Mouse (Mus musculus) midbrain, embryonic 10.5 days (tissue): ENCODE measurements around the gene C330007P06Rik. TPM values are rescaled to one million over a fixed set of nuclear protein-coding genes. Genes with fewer than 3 reads are reported as not detected.
A peak's percentile ranks its signal among the peaks of the same experiment; 100 is the strongest.
"Not testable (repeated sequence)": the region's sequence is repeated elsewhere in the genome, so short reads cannot be mapped to it uniquely, and the experiment has no call there.

Experiments
- DNase-seq: peaks from one replicate; pipeline ENCODE4 v3.0.0-alpha.2; 2017; ENCODE audit warnings: low spot score
- H3K27ac ChIP-seq: fragments of 300-500 bp; sonication (generic); replicated peaks from 2 replicates; pipeline ENCODE4 v1.5.1; 2016; ENCODE audit warnings: mild to moderate bottlenecking
- H3K27me3 ChIP-seq: fragments of 300-500 bp; sonication (generic); 2 replicates; pipeline ENCODE4 v1.6.1; 2016; ENCODE audit warnings: low read depth, mild to moderate bottlenecking; ENCODE audit not compliant: poor library complexity, severe bottlenecking
- H3K36me3 ChIP-seq: fragments of 300-500 bp; sonication (generic); 2 replicates; pipeline ENCODE4 v1.6.1; 2016; ENCODE audit warnings: mild to moderate bottlenecking, moderate library complexity
- H3K4me1 ChIP-seq: fragments of 300-500 bp; sonication (generic); 2 replicates; pipeline ENCODE4 v1.6.1; 2016
- H3K4me3 ChIP-seq: fragments of 300-500 bp; sonication (generic); 2 replicates; pipeline ENCODE4 v1.5.1; 2016; ENCODE audit warnings: mild to moderate bottlenecking, moderate library complexity
- H3K9me3 ChIP-seq: fragments of 300-500 bp; sonication (generic); replicated peaks from 2 replicates; pipeline ENCODE4 v1.6.1; 2016; ENCODE audit warnings: mild to moderate bottlenecking
- WGBS: fragments of 180-500 bp; shearing (Covaris S2); methylation state at CpG from one replicate; pipeline ENCODE4 v1.1.7; 2016; 5-methylcytosine and 5-hydroxymethylcytosine counted together
- polyA plus RNA-seq: library from polyadenylated mRNA; unstranded; fragments of >200 nt; fragmentation: Nextera tagmentation; extraction: Ambion mirVana; gene quantifications from 2 replicates; pipeline ENCODE4 v1.2.1, GENCODE M21; 2016

The C330007P06Rik gene
- polyA plus RNA-seq, 1 experiment from 2014 or later = 32.1 TPM

GRCm38 (mm10) chrX:36807360-36808317 is 66.3 kb downstream of the C330007P06Rik start:
- Histone ChIP-seq H3K9me3 (no peaks in the 10 kb centered on the region), H3K27me3 (no peaks in the 10 kb centered on the region), H3K27ac (peak overlapping the region; percentile 84), H3K4me1 (peaks cover 21% of the 10 kb centered on the region), H3K36me3 (no peaks in the 10 kb centered on the region), H3K4me3 (peak overlapping the region; percentile 47)
- 18% methylated on average over 45 of the region's 45 CpGs for WGBS
- peak; percentile 89 for DNase-seq

- 53% methylated on average over 5 of the region's 5 CpGs for WGBS
- Histone ChIP-seq H3K27ac (no peak overlapping the region), H3K4me1 (peaks cover 28% of the 10 kb centered on the region)
Measured at GRCm38 (mm10) chrX:36805466-36806235, 68.3 kb downstream of the C330007P06Rik start.

GRCm38 (mm10) chrX:36804196-36804595 is 69.7 kb downstream of the C330007P06Rik start:
- no peaks in the 10 kb centered on the region for H3K9me3 ChIP-seq
- DNase-seq = no peak
- no peak overlapping the region for H3K27ac ChIP-seq
- no peaks in the 10 kb centered on the region for H3K27me3 ChIP-seq
- H3K4me3 ChIP-seq = no peak overlapping the region
- no peaks in the 10 kb centered on the region for H3K36me3 ChIP-seq
- peaks cover 29% of the 10 kb centered on the region for H3K4me1 ChIP-seq
- 67% methylated on average over 5 of the region's 5 CpGs for WGBS

More at GRCm38 (mm10) chrX:36805466-36806235, 68.3 kb downstream of the C330007P06Rik start:
- no peaks in the 10 kb centered on the region for H3K9me3 ChIP-seq
- no peak for DNase-seq
- no peaks in the 10 kb centered on the region for H3K36me3 ChIP-seq
- no peaks in the 10 kb centered on the region for H3K27me3 ChIP-seq
- no peak overlapping the region for H3K4me3 ChIP-seq

- 84% methylated on average over 5 of the region's 5 CpGs for WGBS
- no peak overlapping the region for H3K27ac ChIP-seq
Measured at GRCm38 (mm10) chrX:36803189-36803588, 70.7 kb downstream of the C330007P06Rik start.

GRCm38 (mm10) chrX:36799131-36799879 is 74.6 kb downstream of the C330007P06Rik start:
- Histone ChIP-seq H3K4me1 (peaks cover 25% of the 10 kb centered on the region), H3K4me3 (no peak overlapping the region), H3K9me3 (peaks cover 8% of the 10 kb centered on the region; the same call in 1 of the 2 replicates), H3K27me3 (no peaks in the 10 kb centered on the region), H3K36me3 (peaks cover 20% of the 10 kb centered on the region), H3K27ac (no peak overlapping the region)
- 61% methylated on average over 6 of the region's 6 CpGs for WGBS
- DNase-seq = no peak

More at GRCm38 (mm10) chrX:36803189-36803588, 70.7 kb downstream of the C330007P06Rik start:
- H3K36me3 ChIP-seq = peaks cover 6% of the 10 kb centered on the region
- no peak overlapping the region for H3K4me3 ChIP-seq
- no peaks in the 10 kb centered on the region for H3K9me3 ChIP-seq
- H3K27me3 ChIP-seq = no peaks in the 10 kb centered on the region
- DNase-seq = no peak
- H3K4me1 ChIP-seq = peaks cover 29% of the 10 kb centered on the region

- not testable (repeated sequence) for H3K9me3 ChIP-seq, H3K27me3 ChIP-seq, DNase-seq
- peak overlapping the region; percentile 69 for H3K4me3 ChIP-seq
- 79% methylated on average over 8 of the region's 8 CpGs for WGBS
- H3K27ac ChIP-seq = peak overlapping the region; percentile 89; the same call in 1 of the 2 replicates
- H3K36me3 ChIP-seq = peaks cover 20% of the 10 kb centered on the region
- peaks cover 14% of the 10 kb centered on the region for H3K4me1 ChIP-seq
Measured at GRCm38 (mm10) chrX:36796734-36797133, 77.2 kb downstream of the C330007P06Rik start.

GRCm38 (mm10) chrX:36796163-36796581 is 77.7 kb downstream of the C330007P06Rik start:
- H3K4me3 ChIP-seq = peak overlapping the region; percentile 69
- DNase-seq = peak; percentile 76
- H3K27me3 ChIP-seq = no peaks in the 10 kb centered on the region
- peaks cover 8% of the 10 kb centered on the region; the same call in 1 of the 2 replicates for H3K9me3 ChIP-seq
- WGBS = 13% methylated on average over 41 of the region's 41 CpGs
- peaks cover 20% of the 10 kb centered on the region for H3K36me3 ChIP-seq
- peaks cover 14% of the 10 kb centered on the region for H3K4me1 ChIP-seq
- peak overlapping the region; percentile 89 for H3K27ac ChIP-seq

- WGBS = 19% methylated on average over 41 of the region's 41 CpGs
- Histone ChIP-seq H3K27ac (peak within 1 kb of the TSS; percentile 89), H3K36me3 (peaks cover 20% of the 10 kb centered on the region)
Measured at GRCm38 (mm10) chrX:36795424-36796162, 78.3 kb downstream of the C330007P06Rik start, which contains the start of gene Slc25a5. Gene Slc25a5, plus strand, starts transcription at chrX:36795651.

GRCm38 (mm10) chrX:36794571-36794970 is 79.3 kb downstream of the C330007P06Rik start:
- no peak overlapping the region for H3K4me3 ChIP-seq
- no peak for DNase-seq
- peaks cover 8% of the 10 kb centered on the region; the same call in 1 of the 2 replicates for H3K9me3 ChIP-seq
- peaks cover 20% of the 10 kb centered on the region for H3K36me3 ChIP-seq
- no peak overlapping the region for H3K27ac ChIP-seq
- H3K4me1 ChIP-seq = peaks cover 12% of the 10 kb centered on the region
- 63% methylated on average over 5 of the region's 5 CpGs for WGBS
- H3K27me3 ChIP-seq = no peaks in the 10 kb centered on the region

More at GRCm38 (mm10) chrX:36795424-36796162, 78.3 kb downstream of the C330007P06Rik start, which contains the start of gene Slc25a5:
- H3K27me3 ChIP-seq = no peaks in the 10 kb centered on the region
- peak; percentile 82 for DNase-seq
- peaks cover 8% of the 10 kb centered on the region; the same call in 1 of the 2 replicates for H3K9me3 ChIP-seq
- H3K4me1 ChIP-seq = peaks cover 13% of the 10 kb centered on the region
- peak within 1 kb of the TSS; percentile 69 for H3K4me3 ChIP-seq

GRCm38 (mm10) chrX:36789360-36789759 is 84.6 kb downstream of the C330007P06Rik start:
- WGBS = 59% methylated on average over 4 of the region's 4 CpGs
- H3K4me1 ChIP-seq = no peaks in the 10 kb centered on the region
- H3K27me3 ChIP-seq = no peaks in the 10 kb centered on the region
- DNase-seq = no peak
- no peaks in the 10 kb centered on the region for H3K9me3 ChIP-seq
- no peak overlapping the region for H3K27ac ChIP-seq
- H3K36me3 ChIP-seq = no peaks in the 10 kb centered on the region
- H3K4me3 ChIP-seq = no peak overlapping the region

GRCm38 (mm10) chrX:36777694-36778093 is 96.2 kb downstream of the C330007P06Rik start:
- Histone ChIP-seq H3K4me3 (no peak overlapping the region), H3K27ac (no peak overlapping the region)
- 79% methylated on average over 4 of the region's 4 CpGs for WGBS

More at GRCm38 (mm10) chrX:36777694-36778093, 96.2 kb downstream of the C330007P06Rik start:
- Histone ChIP-seq H3K9me3 (no peaks in the 10 kb centered on the region), H3K36me3 (no peaks in the 10 kb centered on the region), H3K27me3 (no peaks in the 10 kb centered on the region), H3K4me1 (no peaks in the 10 kb centered on the region)
- DNase-seq = no peak
